Mouse (Mus musculus): ENCODE measurements around the gene E430018J23Rik.
A peak's percentile ranks its signal among the peaks of the same experiment; 100 is the strongest.
"Not testable (repeated sequence)": the region's sequence is repeated elsewhere in the genome, so short reads cannot be mapped to it uniquely, and the experiment has no call there.

E430018J23Rik gene

GRCm38 (mm10) chr7:127378310-127378921, 15.0 kb downstream of the E430018J23Rik start:
- DNase-seq (ENCODE audit: low spot score): no peak

- DNase-seq (ENCODE audit: low spot score): peak; percentile 96
These were observed 17.9 kb downstream of the E430018J23Rik start, which contains the start of gene Zfp747 for GRCm38 (mm10) chr7:127375271-127376245. Gene Zfp747, minus strand, starts transcription at chr7:127376050.

GRCm38 (mm10) chr7:127371870-127372269, 21.6 kb downstream of the E430018J23Rik start:
- DNase-seq (ENCODE audit: low spot score): not testable (repeated sequence)

GRCm38 (mm10) chr7:127371213-127371612, 22.2 kb downstream of the E430018J23Rik start:
- DNase-seq (ENCODE audit: low spot score): no peak

- DNase-seq (ENCODE audit: low spot score): no peak
These were observed 27.2 kb downstream of the E430018J23Rik start for GRCm38 (mm10) chr7:127366249-127366648.

- DNase-seq (ENCODE audit: low spot score): no peak
These were observed 29.3 kb downstream of the E430018J23Rik start for GRCm38 (mm10) chr7:127364166-127364565.

GRCm38 (mm10) chr7:127363475-127363921, 29.9 kb downstream of the E430018J23Rik start:
- DNase-seq (ENCODE audit: low spot score): no peak

- not testable (repeated sequence) for DNase-seq (ENCODE audit: low spot score)
These were observed 31.0 kb downstream of the E430018J23Rik start for GRCm38 (mm10) chr7:127362418-127362817.

- DNase-seq (ENCODE audit: low spot score): no peak
These were observed 32.0 kb downstream of the E430018J23Rik start for GRCm38 (mm10) chr7:127361449-127361848.

- no peak for DNase-seq (ENCODE audit: low spot score)
These were observed 33.2 kb downstream of the E430018J23Rik start for GRCm38 (mm10) chr7:127360265-127360664.

GRCm38 (mm10) chr7:127358472-127358871, 35.0 kb downstream of the E430018J23Rik start:
- DNase-seq (ENCODE audit: low spot score): no peak

GRCm38 (mm10) chr7:127357871-127358270, 35.6 kb downstream of the E430018J23Rik start:
- no peak for DNase-seq (ENCODE audit: low spot score)

GRCm38 (mm10) chr7:127355796-127356195, 37.6 kb downstream of the E430018J23Rik start:
- DNase-seq (ENCODE audit: low spot score): no peak

GRCm38 (mm10) chr7:127351230-127352004, 42.0 kb downstream of the E430018J23Rik start:
- DNase-seq (ENCODE audit: low spot score): no peak

GRCm38 (mm10) chr7:127346676-127347075, 46.8 kb downstream of the E430018J23Rik start:
- peak; percentile 77 for DNase-seq (ENCODE audit: low spot score)

- peak; percentile 94 for DNase-seq (ENCODE audit: low spot score)
These were observed 47.7 kb downstream of the E430018J23Rik start, which contains the start of gene Zfp768 for GRCm38 (mm10) chr7:127345512-127346325. Gene Zfp768, minus strand, starts transcription at chr7:127345589.

- DNase-seq (ENCODE audit: low spot score): peak; percentile 54
These were observed 48.3 kb downstream of the E430018J23Rik start for GRCm38 (mm10) chr7:127345092-127345491.

GRCm38 (mm10) chr7:127344371-127344770, 49.1 kb downstream of the E430018J23Rik start:
- no peak for DNase-seq (ENCODE audit: low spot score)

GRCm38 (mm10) chr7:127343351-127344019, 49.9 kb downstream of the E430018J23Rik start:
- no peak for DNase-seq (ENCODE audit: low spot score)

GRCm38 (mm10) chr7:127342888-127343287, 50.5 kb downstream of the E430018J23Rik start:
- no peak for DNase-seq (ENCODE audit: low spot score)
